Mouse (Mus musculus): ENCODE data around the gene Tmem131l.

The Tmem131l gene

DNA sequence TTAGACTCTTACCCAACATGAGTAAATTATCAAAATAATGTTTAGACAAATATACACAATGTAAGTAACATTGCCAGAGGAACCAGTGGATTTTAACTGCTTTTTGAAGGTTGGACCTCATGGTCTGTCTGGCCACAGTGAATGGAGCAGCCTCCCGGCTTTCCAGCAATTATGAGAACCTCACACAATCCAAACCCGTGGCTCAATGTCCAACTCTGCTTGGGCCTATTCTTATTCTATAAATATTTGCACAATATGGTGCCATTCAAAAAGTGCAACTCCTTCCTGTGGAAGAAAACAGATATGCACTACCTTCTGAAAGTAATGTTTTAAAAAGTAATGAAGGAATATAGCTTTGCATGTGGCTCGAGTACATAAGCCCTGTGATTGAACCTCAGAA is 62.2 kb downstream of the Tmem131l start:
- no peak for DNase-seq (ENCODE audit: low spot score)

DNA sequence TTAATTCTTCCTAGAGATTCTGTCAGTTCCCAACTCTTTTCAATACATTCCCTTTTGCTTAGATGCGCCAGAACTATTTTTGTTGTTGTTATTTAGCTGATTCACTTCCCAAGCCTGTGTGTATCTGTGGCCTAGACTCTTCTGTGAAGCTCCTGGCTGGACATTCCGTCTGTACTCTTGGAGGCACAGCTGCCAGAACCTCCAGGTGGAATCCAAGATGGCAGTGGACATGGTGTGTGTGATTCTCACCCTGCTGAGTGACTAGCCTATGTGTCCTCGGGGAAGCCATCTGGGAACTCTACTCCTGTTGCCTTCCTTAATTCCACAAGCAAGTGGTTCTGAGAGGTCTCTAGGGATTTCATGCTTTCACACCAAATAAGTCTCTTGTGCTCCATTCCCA is 63.8 kb downstream of the Tmem131l start:
- DNase-seq (ENCODE audit: low spot score) = no peak

DNA sequence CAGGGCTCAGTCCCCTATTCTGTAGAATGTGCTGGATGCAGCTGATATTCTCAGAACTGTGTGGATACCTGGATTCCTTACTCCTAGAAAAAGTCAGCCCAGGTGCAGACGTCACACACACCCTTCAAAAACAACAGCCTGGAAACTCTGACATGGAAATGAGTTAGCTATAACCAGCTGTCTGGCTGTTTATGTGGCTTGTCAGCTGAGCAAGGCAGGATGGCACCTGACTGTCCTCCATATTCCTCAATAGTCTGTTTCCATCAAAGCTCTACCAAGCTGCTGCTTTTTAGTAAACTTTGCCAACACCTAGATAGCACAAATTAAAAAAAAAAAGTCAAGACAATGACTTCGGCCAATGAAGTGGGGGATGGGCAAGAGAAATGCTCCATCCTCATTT is 66.6 kb downstream of the Tmem131l start:
- no peak for DNase-seq (ENCODE audit: low spot score)

DNA sequence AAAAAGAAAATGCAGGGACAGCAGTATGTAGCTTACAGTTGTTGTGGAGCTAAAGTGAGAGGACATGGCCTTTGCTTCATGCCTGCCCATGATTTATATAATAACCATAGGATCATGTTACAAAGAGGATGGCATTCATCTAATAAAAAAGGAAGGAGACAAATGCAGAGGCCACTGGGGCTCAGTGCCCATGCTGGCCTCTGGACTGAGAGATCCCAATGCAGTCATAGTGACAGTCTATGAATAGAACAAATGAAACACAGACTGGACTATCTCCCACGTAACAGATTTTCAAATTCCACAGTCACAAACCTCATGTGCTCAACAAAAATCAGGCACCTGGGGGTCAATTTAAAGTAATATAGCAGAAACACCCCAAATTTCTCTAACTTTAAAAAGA is 69.3 kb downstream of the Tmem131l start:
- DNase-seq (ENCODE audit: low spot score) = no peak

DNA sequence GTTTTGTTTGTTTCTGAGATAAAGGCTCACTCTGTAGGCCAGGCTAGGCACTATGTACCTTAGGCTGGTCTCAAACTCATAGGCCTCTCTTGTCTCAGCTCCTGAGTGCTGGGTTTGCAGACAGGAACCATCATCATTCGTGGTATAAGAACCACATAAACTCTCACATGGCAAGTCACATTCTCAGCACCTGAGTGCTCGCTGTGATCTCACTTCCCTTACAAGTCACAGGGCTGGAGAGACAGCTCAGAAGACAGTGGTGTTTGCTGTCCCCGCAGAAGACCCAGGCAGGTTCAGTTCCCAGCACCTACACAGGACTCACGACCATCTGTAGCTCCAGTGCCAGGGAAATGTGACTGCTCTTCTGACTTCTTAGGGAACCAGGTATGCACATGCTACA is 70.9 kb downstream of the Tmem131l start:
- DNase-seq (ENCODE audit: low spot score) = no peak

DNA sequence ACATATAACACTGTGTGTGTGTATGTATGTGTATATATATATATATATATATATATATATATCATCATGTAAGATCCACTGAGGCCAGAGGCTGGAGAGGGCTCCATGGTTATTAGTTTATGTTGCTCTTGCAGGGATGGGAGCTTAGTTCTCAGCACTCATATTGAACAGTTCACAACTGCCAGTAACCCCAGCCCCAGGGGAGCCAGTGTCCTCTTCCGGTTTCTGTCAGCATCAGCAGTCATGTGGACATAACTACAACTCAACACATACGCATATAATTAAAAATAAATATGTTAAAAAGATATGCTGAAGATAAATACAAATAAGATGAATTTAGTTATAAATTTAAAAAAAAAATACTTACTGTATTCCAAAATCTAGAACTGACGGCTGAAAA is 72.2 kb downstream of the Tmem131l start:
- DNase-seq (ENCODE audit: low spot score) = no peak

DNA sequence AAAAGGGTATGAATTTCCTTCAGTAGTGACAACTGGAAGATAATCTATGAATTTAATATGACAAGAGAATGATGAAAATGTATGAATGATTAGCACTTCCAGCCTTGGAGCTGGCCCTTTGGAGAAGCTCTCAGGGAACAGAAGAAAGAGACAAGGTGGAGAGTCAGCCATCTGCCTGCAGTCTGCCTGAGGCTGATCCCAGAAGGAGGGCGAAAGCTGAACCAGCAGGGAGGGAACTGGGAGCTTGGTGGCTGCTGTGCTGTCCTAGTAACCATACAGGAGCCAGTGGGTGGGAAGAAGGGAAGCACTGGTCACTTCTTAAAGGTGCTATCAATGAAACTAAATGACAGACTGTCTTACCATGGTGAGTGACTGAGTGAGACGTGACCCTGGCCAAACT is 74.6 kb downstream of the Tmem131l start:
- DNase-seq (ENCODE audit: low spot score) = no peak

DNA sequence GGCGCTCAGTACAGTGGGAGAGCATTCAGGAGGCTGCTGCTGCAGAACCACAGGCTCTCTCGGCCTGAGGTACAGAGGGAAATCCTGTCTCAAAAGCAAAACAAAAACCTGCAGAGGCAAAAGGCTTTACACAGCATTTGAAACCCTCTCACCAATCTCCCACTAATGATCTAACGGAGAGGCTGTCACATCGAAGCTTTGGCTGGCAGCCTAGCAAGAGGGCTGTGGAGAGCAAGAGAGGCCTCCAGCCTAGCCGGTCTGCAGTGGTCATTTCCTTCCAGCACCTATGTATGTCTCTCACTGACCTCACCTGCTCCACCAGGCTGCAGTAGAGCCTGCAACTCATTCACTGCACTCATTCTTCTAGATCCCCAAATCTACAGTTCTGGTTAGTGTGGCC is 76.3 kb downstream of the Tmem131l start:
- DNase-seq (ENCODE audit: low spot score) = no peak

DNA sequence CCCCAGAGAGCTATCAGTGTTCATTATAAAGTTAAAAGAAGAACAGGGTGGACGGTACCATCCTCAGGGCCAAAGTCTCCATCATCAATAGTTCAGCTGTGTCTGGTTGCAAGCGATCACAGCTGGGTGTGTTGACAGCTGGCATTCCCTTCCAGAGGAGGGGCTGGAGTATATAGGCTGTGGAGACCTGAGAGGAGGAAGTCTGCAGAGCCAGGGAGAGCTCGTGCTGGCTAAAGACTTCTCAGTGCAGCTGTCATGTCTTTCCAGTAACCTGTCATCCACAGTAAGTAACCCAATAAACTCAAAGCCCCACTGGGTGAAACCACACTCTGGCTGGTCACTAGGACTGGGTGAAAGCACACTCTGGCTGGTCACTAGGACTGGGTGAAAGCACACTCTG is 77.4 kb downstream of the Tmem131l start:
- DNase-seq (ENCODE audit: low spot score) = no peak

DNA sequence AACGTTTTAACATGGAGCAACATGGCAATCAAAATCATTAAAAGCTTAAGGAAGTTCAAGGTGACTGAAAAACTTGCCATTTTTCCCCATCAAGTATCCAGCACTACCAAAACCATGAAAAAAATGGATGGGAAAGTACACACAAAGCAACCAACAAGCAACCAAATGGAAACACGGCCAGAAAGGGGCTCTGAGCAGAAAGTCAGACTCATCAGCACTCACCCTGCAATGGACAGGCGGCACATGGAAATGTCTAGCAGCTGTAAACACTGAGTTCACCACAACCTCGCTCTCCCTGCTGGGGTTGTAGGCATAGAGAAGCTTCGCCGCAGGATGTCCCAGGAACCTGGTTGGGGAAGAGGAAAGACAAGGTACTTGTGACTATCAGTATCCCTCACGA is 77.9 kb downstream of the Tmem131l start:
- DNase-seq (ENCODE audit: low spot score) = no peak

DNA sequence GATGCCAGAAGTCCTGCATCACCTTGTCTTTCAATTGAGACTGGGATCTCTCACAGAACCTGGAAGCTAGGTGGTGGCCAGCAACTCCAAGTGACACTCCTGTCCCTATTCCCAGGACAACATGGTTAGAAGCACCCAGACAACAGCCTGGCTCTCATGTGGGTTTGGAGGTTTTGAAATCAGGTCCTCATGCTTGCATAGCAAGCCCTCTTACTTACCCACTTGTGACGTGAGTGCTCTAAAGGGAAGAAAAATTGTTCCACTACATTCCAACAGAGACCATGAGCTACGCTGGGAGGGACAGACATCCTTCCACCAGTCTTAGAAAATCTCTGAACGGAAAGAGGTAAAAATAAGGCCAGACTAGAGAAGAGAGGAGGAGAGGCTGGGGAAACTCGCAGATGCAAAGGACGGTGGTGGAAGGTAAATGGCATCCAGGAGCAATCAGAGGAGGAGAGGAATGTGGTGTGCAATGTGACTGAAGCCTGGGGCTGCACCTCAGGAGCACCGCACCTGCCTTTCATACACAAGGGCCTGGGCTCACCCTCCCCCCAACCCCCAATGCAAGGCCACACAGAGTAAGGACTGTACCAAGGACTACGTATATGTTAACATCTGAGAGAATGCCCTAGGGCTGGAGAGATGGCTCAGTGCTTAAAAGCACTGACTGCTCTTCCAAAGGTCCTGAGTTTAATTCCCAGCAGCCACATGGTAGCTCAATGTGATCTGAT is 80.9 kb downstream of the Tmem131l start:
- DNase-seq (ENCODE audit: low spot score) = no peak

DNA sequence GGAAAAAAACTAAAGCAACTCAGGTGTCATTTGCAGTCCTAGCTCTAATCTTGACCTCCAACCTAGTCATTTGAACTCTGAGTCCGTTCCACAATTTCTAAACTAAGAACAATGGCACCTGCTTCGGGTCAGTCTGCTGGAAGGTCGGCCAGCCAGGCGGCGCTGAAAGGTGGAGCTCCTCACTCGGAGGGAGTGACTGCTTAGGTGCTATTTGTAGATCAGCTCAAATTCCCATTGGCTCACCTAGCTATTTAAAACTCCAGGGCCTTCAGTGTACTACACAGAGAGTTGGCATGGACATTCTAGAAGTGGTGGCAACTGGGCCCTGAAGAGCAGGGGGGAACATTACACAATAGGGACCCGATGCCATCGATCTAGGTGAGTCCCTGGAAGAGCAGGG is 86.1 kb downstream of the Tmem131l start:
- DNase-seq (ENCODE audit: low spot score) = no peak

DNA sequence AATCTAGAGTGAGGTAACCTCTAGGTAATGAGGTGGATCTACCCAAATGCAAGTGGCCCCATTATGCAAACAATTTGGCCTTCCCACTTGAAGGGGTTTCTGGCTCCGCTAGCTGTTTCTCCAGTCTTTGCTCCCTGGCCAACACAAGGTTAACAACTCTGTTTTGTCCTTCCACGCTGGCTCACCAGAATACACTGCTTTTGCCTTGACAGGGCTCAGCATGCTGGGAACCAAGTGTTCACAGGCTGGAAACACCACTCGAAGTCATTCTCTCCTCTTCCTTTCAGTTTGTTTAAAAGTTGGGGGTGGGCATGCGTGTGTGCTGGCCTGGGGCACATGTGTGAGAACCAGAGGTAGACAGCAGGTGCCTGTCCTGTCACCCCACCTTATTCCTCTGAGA is 91.2 kb downstream of the Tmem131l start:
- no peak for DNase-seq (ENCODE audit: low spot score)

DNA sequence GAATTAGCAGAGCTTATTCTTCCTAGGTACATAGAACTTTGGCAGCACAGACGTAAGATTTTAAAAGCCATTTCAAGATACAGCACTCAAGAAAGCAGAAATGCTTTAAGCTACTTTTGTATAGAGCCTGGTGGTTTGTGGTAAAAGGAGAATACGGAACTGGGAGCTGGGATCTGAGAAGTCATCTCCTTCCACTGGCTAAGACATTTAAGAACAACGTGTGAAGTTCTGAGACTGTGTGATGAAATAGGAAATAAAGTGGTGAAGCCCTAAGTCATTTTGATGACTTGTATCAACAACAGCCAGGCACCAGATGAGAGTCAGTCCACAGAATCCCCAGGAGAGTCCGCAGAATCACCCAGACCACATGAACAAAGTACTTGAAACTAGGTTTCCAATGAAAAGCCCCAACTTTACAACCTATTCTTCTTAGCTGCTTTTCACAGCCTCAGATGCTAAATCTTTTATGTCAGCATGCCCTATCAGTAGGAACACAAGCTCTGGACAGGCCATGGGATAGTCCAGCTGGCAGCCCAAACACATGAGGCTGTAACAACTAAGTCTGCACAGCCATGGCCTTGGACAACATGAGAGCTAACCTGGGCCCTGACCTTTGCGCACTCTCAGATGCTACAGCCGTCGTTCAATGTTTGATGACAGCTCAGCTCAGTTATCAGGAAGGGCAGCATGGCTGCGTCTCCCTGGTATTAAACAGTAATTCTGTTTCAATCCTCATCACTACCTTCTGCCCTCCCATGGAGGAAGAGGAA is 92.3 kb downstream of the Tmem131l start:
- no peak for DNase-seq (ENCODE audit: low spot score)

DNA sequence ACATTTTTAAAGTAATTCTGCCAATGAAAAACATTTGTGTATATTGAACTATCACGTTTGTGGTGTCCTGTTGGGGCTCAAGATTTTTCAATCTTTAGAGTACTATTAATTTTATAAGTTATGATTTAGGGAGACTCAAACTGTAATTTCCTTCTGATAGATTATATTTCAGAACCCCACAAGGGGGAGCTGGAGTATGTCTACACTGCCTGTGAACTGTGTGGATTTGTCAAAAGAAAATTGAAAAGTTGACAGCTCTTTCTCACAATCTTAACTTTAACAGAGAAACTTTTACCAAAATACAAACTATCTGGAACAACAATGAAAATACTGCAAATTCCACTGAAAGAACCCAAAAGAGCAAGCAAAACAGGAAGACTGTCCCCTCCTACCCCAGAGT is 93.1 kb downstream of the Tmem131l start:
- no peak for DNase-seq (ENCODE audit: low spot score)

DNA sequence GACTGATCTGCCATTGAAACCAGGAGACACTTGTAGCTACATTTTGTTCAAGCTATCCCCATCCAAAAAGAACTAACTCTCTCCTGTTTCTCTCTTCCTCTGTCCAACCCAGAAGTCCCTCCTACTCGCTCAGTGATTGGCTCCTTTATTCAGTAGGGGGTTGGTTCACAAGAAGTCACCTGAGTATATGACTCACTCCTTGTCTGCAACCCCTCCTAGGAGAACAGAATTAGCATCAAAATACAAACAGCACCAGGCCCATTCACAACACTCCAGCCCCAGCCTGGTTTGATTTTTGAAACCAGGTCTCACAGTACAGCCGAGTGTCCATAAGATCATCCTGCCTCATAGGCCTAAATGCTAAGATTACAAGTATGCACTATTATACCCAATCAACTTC is 96.3 kb downstream of the Tmem131l start:
- DNase-seq (ENCODE audit: low spot score) = no peak

DNA sequence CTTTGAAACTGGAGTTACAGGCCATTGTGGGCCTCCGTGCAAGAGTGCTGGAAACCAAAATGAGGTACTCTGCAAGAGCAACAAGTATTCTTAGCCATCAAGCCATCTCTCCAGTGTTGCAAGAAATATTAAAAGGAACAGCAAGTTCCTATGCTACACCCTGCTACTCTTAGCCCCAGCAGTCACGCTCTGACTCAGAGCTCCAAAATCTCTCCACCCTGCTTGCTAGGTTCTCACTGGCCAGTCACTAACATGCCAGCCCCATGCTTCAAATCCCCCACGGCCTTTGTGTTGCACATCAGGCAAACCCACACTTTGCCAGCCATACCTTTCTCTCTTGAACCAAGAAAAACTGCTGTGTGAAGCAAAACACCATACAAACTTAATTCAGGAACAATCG is 96.8 kb downstream of the Tmem131l start:
- no peak for DNase-seq (ENCODE audit: low spot score)

DNA sequence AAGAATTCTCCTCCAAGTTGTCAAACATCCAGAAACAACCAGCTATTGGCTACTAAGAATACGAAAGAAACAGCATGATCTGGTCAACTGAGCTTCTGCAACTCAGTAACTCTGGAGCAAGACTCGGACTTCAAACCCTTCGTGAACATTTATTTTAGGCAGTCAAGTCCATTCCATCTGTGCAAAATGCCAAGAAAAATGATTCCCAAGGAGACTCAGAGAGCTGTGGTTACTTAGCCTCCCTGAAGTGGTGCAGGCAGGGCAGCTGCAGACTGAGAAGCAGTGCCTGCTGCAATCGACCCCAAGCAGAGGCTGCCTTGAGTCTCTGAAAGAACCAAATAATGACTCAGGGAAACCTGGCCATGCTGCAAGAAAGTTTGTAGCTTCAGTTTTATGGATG is 98.1 kb downstream of the Tmem131l start:
- DNase-seq (ENCODE audit: low spot score) = no peak

DNA sequence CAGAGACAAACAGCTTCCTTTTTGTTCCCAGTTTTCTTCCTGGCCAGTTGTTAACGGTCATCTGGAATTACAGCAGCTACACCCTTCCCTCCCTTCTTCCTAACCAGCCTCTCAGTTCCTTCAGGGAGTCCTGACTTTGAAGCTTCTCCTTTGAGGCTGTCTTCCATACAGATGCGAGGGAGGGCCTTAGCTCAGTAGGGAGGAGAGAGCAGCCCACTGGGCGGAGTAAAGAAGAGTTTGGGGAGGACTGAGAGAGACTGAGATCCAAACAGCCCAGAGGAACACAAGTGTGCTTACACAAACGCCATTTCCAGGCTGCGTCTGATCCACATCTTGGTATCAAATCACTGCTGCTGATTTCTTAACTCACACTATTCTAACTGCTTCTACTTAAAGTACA is 101.1 kb downstream of the Tmem131l start:
- DNase-seq (ENCODE audit: low spot score) = no peak

DNA sequence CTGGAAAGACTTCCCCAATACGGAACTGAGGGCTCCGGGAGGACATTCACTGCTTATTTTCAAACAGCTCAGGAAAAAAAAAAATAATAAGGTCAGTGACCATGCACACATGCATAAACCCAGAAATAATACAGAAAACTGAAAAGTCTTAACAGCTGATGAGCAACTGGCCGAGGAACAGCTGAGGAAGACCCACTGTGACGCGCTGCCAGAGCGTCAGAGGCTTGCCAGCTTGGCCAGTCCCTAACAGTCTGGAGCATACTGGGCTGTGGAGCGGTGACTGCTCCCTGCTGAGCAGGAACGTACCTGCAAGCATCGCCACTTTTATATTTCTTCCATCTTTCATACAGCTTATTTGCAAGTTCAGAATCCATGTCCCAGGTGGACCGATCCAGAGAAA is 105.5 kb downstream of the Tmem131l start:
- no peak for DNase-seq (ENCODE audit: low spot score)

DNA sequence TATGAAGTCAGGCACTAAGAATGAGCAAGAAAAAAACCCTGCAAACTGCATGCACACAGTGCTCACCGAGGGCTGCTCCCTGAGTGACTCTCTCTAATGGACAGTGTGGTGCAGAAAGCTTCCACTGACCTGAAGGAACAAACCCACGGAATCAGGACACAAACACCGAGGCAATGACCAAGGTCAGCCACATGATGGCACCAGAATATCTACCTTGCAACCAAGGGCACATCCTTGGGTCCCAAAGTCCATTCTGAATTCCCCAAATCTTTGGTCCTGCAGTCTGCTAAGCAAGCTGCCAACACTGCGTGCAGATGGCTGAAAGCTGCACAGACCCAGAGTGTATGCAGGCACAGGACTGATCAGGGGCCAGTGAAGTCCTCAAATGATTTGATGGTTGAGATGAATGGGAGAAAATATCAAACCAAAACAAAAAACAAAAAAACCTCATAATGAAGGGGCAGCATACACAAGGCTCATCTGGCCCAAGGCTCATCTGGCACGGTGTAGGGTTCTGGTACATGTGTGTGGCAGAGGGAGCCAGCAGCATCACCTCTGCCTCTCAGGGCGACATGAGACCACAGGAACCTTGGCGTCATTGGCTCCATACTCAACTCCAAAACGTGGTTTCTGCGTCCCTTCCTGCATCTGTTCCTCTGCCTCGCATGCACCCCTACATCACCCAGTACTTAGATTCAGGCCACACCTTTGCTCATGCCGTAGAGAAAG is 124.0 kb downstream of the Tmem131l start:
- DNase-seq (ENCODE audit: low spot score) = no peak

DNA sequence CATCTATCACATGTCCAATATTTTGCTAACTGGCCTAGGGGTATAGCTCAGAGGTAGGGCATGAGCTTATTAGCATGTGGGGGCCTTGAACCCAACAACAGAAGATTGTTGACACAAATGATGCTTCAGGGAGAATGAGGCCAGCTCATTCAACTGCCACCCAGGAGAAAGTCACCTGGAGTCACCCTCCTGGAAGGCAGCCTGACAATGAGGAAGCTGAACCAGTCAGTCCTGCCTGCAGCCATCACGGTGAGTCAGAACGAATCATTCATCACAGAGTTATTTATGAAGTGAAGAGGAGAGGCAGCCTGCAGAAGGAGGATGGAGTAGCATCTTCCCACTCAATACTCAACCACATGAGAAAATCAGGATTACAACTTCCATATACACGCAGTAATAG is 124.9 kb downstream of the Tmem131l start:
- DNase-seq (ENCODE audit: low spot score) = no peak

DNA sequence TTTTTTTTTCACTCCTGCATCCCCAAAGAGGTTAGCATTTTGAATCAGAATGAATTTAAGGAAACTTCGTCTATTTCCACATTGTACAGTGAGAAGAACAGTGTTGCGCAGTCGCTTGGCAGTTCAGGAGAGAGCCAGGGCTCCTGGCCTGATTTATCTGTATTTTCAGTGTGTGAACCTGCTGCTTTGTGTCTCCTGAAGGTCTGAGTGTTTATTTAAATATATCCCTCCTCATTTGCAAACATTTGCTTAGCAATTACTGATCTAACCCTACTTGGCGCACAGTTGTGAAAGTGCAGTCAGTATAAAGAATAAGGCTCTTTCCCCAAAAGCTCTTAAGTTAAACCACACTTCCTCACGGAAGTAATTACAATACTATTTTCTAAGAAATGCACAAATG is 129.3 kb downstream of the Tmem131l start:
- DNase-seq (ENCODE audit: low spot score) = no peak

All from T-cell, adult 2 months (primary cell).